Mouse (Mus musculus) T-cell, adult 2 months (primary cell): ENCODE results near the gene Mvb12b.

Experiments used
- DNase-seq: peaks from one replicate; pipeline ENCODE4 v3.0.0; 2022; ENCODE audit warnings: low spot score

The Mvb12b gene

DNA sequence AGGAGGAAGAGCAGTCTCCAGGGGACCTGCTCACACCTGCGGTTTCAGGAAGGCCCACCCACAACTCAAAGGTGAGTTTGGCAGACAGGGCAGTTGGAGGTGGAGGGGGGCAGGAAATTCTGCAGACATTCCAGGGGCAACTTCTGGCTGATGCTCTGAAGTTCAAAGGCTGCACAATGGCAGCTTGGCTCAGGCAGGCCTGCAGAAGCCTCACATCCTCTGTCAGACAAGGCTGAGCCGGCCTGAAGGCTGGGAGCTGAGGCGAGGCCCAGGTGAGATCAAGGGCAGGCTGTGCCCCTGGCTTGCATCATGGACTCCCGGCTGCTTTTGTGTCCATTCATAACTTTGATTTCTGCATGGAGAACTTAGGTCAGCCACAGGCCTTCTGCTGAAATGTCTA, 41.1 kb downstream of the Mvb12b start:
- DNase-seq: no peak

DNA sequence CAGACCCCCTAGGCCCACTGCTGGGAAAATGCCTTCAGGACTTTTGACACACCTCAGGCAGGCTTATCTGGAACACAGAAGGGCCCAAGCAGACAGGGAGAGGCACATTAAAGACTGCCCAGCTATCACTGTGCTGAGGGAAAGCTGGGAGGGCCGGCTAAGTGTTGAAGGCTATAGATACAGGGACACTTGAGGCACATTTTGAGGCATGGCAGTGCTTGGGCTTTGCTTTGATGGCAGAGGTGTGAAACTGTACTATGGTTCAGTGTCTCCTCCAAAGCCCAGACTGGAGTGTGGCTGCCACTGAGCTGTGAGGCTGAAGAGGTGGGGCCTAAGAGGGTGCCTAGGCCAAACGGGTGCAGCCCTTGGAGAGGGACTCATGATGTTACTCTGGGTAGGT, 44.1 kb downstream of the Mvb12b start:
- no peak for DNase-seq

DNA sequence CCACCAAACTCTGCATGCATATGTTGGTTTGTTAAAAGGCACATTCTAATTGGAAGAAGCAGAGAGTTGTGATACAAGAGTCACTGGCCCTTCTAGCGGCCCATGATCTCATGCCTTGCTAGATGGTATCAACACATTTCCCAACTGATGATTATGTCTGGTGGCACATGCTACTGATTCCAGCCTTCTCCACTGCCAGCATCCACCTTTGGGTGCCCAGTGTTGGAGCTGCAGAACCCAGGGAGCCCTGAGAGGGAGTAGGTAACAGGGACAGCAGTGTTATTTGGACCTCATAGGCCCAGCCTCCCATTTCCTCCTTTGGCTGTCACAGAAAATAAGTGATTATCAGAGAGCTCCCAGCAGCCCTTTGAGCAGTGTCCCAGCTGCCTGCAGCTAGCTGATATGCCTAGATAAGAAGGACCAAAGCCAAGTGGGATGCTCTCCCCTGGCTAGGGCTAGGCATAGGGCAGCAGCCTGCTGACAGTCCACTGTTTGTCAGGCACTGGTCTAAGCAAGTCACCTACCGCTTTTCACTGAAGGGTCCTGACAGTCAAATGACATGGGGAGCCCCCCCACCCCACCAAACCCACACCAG, 44.7 kb downstream of the Mvb12b start:
- no peak for DNase-seq

DNA sequence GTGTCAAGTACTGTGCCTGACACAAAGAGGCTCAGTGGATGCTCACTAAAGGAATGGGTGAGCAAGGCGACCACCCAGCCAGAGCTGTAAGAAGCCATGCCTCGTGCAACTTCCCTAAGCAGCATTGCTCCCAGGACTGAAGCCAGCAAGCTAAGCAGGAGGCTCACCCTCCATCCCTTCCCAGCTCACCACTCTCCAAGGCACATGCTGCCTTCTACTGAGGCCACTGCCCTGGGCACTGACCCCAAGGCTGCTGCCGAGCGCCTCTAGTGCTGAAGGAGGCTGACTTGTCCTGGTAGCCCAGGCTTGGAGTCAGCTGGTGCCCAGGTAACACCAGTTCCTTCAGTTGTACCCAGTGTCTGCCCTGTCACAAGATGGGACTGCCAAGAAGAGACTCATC, 45.8 kb downstream of the Mvb12b start:
- no peak for DNase-seq

DNA sequence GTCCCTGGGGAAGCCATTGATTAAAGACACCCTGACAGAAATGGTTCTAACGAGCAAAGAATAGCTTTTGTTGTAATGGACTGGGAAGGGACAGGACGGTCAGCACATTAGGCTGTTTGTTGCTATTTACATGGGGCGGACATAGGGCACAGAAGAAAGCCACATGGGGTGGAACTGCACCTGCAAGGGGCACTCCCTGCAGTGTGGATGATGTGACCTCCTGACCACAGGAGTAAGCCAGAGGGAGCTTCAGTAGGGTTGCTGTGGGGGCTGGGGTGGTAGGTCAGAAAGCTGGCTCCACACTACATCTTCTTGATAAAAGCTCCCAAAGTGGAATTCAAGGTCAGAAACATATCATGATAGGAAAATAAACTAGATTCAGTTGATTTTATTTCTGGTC, 47.3 kb downstream of the Mvb12b start:
- no peak for DNase-seq

DNA sequence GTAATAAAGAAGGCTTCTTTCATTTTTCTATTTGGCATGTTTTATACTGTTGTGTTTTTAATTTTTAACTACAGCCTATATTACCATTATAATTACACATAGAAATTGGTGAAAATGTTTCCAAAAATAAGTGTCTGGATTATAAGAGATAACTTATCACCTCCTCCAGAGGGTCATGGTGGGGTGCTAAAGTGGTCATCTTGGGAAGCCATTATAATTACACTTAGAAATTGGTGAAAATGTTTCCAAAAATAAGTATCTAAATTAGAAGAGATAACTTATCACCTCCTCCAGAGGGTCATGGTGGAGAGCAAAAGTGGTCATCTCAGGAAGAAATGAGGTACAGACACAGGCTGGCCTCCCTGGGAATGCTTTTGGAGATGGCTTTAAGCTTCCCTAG, 48.5 kb downstream of the Mvb12b start:
- DNase-seq: no peak

DNA sequence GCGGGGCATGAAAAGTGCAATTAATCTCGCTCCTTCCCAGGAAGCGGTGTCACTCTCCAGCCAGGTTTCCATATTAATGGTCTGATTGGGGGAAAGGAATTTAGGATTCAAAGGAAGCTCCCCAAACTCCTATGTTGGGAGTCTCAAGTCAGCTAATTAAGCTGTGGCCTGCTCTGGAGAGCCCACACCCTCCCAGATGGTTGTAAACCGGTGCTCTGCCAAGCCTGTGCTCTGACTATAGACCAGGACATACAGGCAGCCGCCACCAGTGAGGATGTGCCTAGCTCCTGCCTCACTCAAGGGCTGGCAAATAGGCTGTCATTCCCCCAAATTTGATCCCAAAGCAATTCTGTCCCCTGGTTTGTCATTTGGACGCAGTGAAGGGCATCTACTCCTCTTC, 50.4 kb downstream of the Mvb12b start:
- no peak for DNase-seq

DNA sequence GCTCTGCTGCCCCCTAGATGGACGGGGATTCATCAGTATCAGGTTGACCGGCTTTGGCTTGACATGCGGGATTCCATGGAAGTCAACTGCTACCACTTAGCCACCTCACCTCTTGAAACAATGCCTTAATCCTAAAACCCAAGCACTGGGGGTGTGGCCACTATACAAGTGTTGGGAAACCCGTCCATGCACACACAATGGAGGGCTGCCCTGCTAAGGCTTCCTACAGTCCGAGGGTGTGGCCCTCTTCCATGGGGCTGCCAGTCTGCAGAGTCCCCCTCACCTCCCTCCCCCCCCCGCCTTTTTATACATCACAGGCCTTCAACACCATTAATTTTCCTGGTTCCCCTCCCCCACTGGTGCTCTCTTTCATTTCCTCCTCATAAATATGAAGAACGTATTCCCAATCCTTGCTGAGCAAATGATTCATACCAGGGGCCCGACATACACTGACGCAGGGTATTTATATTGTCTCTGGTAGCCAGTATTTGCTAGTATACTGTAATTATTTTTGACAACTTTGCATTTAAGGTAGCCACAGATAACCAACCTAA, 51.0 kb downstream of the Mvb12b start:
- DNase-seq: no peak

DNA sequence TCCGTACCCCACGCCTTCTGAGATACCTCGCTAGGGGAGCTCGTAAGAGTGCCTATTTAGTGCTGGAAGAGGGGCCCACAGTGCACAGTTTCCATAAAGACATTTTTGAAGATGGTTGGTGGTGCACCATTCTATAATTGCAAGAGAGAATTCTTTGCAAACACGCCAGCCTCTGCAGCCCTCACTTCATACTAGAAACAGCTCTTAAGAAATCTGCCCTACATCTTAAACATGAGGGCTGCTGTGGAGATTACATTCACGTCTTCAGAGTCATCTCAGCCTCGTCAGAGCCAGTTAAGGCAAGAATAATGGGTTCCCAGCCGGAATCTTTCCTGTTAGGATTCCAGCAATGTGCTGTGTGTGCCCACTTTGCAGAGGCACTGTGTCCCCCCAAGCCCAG, 52.7 kb downstream of the Mvb12b start:
- no peak for DNase-seq

DNA sequence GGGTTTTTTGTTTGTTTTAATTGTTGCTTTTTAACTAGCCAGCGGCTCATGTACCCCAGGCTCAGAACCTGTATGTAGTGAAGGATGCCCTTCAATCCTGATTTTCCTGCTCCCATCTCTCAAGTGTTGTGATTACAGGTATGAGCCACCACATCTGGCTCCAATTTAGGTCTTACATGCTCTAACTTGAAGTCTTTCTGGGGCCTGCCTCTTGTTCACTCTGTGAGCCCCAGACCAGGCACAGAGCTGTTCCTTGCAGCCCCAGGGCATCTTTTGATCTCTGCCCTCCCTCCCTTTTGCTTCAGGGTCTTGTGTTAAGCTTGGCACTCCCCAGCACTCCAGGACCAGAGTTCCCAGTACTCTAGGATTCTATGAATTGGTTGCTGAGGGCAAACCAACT, 53.8 kb downstream of the Mvb12b start:
- no peak for DNase-seq

DNA sequence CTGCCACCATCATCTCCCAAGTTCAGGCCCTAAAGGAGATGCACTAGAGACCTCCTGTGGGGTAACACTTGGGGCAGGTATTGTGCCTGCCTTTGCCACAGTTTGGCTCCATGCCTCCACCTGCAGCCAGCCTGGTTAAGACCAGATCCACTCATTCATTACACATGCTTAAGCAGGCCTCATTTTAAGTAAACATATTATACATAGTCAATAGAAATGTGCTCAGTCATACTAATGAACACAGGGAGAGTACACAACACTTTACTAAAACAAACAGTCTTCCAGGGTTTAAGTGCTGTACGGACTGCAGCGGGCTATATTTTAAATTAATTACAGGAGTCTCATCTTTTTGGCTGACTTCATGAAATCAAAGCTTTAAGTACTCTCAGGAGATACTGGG, 57.9 kb downstream of the Mvb12b start:
- DNase-seq: no peak

DNA sequence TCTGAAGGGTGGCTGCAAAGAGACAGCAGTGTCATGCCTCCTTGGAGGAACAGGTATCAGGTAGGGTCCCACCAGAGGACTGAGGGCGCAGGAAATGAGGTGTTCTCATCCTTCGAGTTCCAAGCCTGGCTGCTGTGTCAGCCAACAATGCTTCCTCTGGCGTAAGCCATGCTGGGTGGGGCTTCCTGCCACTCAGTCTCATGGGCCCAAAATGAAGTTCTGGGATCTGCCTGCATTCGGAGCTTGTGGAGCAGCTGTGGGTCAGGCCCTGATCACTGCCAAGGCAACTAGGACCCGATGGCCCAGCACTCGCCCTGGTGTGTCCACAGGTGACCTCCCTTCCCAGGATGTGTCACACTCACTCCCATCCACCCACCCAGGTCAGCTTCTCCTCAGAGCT, 61.0 kb downstream of the Mvb12b start:
- DNase-seq: no peak

DNA sequence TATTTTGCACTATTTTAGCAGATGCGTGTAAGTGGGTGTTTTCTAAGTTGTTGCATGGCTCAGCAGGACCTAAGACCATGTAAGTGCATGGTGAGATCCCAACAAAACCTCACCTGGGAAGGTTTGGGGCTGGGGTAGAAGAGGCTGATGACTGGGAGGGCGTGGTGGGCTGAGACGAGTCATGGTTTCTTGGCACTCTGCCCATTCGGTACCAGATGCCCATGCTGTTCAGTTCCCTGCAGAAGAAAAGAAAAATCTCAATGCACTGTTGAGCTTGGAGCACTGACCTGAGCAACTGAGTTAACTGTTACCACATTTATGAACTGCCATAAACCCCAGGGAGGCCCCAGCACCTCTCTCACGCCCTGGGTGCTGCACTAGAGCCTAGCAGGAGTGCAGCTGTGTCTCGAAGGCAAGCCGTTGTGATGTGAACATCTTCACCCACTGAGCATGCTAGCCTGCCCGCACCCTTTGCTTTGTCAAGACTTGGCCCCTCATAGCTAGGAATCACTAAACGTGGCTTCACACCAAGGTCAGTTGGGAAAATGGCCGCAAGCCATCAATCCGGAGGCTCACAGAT, 62.7 kb downstream of the Mvb12b start:
- no peak for DNase-seq

DNA sequence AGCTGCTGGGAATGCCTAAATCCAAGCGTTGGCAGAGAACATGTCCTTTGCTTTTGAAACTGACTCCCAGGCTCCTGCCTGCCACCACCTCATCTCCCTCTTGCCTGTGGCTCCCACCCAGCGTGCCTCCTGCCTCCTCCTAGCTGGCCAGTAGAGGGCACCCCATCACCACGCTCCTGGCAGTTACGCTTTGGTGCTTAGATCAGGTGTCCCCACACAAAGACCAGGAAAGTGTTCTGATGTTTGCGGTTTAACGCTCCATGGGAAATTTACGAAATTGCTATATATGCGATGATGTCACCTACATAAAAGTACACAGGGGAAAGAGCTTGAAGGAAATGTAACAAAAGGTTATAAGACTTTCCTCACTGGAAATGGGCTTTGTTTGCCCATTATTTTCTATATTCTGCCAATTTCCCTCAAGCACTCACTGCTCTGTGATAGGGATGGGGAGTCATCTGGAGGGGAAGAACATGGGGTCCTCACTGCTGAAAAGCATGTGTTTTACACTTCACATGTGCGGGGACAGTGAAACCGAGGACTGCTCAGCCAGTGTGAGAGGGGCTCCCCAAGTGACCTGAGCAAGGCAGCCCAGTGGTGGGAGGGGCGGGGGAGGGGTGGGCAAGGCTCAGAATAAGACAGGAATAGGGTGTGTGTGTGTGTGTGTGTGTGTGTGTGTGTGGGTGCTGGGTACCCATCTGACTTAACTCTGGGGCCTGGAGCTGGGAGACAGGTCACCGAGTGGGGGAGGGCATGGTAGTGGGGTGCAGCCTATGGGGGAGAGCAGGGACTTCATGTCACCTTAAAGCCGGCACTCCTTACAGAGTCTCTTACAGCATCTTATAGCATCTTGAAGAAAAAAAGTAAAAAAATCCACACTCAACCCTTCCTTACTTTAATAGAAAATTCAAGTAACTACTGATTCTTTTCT, 65.8 kb downstream of the Mvb12b start:
- DNase-seq: peak; percentile 77

DNA sequence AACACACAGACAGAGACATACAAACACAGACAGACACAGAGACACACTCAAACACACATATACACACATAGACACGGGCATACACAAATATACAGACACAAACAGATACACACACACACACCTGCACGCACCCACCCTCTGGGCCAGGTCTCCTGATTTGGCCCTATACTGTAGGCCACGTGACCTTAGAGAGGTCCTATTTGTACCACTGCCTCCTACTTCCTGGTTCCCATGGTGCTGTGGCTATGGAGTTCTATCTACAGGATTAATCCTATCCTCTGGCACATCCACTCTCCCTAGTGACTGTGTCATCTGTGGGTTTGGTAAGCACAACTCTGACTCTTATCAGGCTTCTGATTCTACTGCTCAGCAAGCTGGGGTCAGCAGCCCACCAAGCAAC, 67.3 kb downstream of the Mvb12b start:
- DNase-seq: no peak

DNA sequence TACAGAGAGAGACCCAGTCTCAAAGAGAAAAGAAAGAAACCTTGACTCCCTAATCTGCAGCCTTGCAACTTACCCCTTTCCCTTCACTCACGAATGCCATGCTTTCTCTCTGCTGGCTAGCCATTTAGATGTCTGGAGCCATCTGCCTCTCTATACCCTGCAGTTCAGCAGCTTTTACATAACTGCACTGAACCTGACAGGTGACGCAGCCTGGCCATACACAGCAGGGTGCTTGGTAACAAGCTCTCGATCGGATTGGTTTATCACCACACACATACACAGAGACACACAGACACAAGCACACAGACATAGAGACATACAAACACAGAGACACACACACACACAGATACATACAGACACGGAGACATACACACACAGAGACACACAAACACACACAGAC, 67.7 kb downstream of the Mvb12b start:
- DNase-seq: no peak

DNA sequence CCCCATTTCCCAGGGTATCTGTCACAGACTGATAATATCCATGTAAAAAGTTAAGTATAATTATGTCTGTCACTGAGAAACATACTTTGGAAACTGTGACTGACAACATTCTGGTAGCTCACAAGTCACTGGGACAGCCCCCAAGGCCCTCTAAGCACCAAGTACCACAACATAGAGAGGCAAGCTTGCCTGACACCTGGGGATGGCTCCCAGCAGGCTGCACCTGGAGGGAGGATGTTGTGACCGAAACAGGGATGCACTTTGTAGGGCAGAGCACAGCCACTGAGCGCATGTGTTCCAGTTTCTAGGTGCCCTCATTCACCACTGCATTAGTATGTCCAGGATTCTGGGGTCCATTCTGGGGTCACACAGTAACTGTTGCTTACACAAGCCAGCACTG, 69.4 kb downstream of the Mvb12b start:
- no peak for DNase-seq

DNA sequence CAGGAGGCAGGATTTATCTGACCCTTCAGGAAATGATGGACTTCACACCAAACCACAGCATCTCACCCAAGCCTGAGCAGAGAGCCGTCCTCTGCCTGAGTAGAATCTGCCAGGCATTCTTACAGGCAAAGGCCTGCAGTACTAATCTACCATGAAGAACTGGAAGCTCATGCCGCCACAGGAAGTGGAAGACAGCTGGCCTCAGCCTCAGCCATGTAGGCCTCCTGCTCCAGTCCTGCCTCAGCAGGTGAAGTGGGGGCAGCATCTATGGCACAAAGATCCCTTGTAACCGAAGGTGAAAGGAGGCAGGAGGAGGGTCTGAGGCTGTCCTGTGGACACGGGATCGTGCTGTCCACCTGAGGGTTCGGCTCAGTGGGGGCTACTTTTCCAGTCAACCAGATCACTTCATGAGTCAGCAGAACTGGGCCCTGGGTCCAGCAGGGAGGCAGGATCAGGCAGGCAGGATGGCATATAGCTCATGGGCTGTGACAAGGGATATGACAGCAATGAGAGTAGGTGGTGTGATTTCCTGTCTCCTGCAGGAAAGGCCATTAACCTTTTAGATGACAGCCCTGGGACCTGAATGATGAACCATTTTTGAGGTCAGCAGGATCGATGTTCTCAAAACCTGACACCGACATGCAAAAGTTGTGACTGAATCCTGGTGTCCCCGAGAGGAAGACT, 69.9 kb downstream of the Mvb12b start:
- no peak for DNase-seq

DNA sequence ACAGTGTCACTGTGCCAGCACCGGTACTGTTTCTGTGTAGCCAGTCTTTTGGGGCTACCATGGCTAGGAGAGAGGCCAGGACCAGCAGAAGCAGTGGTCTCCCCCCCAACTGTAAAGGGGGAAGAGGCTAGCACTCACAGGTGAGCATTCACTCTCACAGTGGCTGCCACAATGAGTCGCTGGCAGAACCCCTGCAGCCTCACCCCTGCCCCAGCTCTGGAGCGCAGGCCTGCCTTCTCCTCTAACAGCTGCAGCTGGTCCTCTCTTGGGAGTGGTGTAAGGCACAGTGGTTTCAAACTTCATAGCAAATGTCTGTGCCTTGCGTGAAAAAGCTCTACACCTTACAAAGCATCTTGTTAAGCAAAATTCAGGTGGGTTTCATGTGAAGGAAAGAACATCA, 70.7 kb downstream of the Mvb12b start:
- DNase-seq: no peak

DNA sequence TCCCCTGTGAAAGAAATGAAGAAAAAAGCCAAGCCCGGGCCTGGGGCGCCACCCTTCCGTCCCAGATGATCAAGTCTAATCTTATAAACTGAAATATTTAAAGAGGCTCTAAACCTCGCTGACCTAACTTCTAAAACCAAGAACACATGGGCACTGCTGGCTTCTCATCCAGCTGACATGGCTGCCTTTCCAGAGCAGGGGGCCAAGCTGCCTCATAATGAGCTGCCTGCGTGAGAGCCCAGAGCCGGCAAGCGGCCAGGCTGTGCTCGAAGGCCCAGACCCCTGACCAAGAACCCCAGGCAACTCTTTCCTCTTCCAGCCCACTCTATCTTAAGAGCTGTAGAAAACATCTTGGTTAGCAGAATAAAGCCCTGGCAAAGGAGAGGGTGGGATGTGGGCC, 73.2 kb downstream of the Mvb12b start:
- no peak for DNase-seq

DNA sequence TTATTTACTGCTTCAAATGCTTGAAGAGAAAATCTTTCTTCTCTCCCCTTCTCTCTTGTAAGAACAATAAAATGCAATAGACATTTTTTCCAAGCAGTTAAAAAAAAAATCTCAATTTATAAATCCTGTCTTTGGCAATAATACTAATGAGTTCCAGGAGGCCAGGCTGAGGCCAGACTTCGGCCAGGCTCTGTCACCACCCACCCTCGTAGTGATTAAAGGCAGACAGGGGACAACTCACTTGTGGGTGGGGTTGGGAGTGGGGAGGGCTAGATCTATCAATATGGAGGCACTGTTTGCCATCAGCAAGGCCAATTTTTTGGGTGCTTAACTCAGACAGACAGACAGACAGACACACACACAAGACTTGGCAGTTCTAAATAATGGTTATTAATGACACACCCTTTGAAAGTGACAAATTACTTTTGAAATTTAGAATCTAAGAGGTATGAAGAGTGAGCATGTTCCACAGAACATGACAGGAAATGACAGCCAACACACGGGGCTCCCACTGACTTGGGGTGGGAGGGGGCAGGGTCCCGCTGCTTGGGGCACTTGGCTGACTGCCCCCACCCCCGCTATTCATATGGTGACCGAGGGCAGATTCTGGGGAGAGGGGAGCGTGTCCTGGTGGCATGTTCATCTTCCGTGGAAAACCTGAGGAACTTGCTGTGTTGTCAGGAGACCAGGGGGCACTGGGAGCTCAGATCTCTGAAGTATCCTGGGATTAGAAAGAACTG, 74.1 kb downstream of the Mvb12b start:
- DNase-seq: no peak

DNA sequence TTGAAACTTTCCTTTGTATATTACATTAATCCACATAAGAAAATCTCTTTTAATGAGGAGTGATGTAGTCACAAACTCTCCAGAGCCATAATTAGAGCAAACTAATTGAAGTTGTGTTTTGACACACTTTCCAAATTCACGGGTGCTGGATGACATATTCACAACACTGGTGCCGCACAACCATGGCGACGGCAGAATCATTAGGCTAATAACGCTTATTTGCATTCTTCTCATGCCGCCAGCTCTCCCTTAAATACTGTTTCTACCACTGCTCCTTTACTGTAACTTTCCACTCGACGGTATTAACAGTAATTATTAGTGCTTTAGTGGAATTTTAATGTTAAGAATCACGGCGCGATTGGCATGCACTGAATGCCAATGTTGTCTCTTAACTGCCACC, 74.8 kb downstream of the Mvb12b start:
- no peak for DNase-seq
